Mouse (Mus musculus): ENCODE results near the gene D7Ertd443e. TPM values are rescaled to one million over a fixed set of nuclear protein-coding genes. Genes with fewer than 3 reads are reported as not detected.
A peak's percentile ranks its signal among the peaks of the same experiment; 100 is the strongest.

D7Ertd443e gene
- total and polyA plus RNA-seq, 2 experiments from 2014 or later = 0.30 to 0.57 TPM

DNA sequence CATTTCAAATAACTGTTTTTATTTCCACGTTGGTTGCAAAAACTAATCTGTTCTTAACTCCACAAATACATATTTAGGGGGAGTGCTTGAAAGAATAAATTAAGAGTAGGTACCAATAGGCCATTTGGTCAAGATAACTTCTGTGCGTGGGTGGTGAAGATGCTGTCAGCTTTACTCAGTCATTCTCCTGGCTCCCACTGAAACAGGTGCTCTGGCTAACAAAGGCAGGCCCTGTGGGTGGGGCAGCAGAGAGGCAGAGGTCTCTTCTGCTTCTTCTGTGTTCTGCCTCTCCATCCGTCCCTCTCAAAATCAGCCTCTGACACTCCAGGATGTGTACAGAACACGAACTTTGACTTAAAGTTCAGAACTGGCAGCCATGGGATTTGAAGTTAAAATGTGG, 119.7 kb downstream of the D7Ertd443e start:
- WGBS = 74% methylated on average over 4 of the region's 4 CpGs
- H3K9ac ChIP-seq (replicated peaks; ENCODE audit: low read depth, low read length) = no peak overlapping the region
- DNase-seq (ENCODE audit: low spot score) (no peak), ATAC-seq (ENCODE audit: insufficient read depth, low read depth) (no peak)
- H3K4me1 ChIP-seq (ENCODE audit: control insufficient read depth, insufficient read depth) = peaks cover 4% of the 10 kb centered on the region; the same call in 1 of the 2 replicates
- H3K4me3 ChIP-seq (ENCODE audit: low read depth, low read length) = no peak overlapping the region
- no peaks in the 10 kb centered on the region for H3K36me3 ChIP-seq (replicated peaks; ENCODE audit: control insufficient read depth, insufficient read depth, low read length)
- H3K4me2 ChIP-seq (ENCODE audit: low read depth, low read length) = no peak overlapping the region
- H3K27me3 ChIP-seq (ENCODE audit: control insufficient read depth, insufficient read depth, low read length) = no peaks in the 10 kb centered on the region
- TF ChIP-seq EP300 (IDR thresholded peaks at IDR 0.05; ENCODE audit: low read depth) = no peak
- TF ChIP-seq CTCF (IDR thresholded peaks at IDR 0.05; ENCODE audit: low read depth) = no peak
- no peak overlapping the region for H3K27ac ChIP-seq (ENCODE audit: low read depth)
- H3K9me3 ChIP-seq (replicated peaks; ENCODE audit: control insufficient read depth, low read length) = no peaks in the 10 kb centered on the region

DNA sequence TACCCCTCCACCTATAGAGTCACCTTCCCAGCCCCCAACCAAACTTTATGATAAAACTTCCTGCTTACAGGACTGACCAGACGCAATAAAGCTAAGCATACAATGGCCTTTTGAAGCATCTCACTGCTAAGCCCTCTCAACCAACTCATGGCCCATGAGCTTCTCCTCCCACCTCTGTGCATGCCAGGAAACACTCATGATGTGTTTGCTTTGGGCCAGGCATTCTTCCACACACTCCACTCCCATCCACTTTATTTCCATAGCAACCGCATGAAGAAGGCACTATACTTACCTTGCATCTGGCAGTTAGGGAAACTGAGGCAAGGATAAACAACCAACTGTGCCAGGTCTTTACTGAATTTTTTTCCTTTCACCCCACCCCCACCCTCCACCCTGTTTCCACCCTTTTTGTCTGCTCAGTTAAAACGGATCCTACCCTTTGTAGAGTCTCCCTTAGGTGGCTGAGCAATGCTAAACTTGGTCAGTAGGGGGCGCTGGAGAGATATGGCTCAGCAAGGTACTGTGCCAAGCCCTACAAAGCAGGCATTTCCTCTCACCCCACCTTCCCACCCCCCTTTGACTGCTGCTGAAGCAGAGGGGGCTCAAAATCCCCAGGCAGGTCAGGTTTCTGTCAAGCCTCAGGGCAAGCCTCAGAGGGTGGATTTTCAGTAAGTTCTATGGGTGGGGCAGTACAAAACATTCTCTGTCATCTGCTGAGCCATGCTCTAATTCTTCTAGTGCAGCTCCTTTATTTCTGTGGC, 122.1 kb downstream of the D7Ertd443e start:
- Histone ChIP-seq H3K4me2 (ENCODE audit: low read depth, low read length) (no peak overlapping the region), H3K27ac (ENCODE audit: low read depth) (no peak overlapping the region), H3K9me3 (replicated peaks; ENCODE audit: control insufficient read depth, low read length) (no peaks in the 10 kb centered on the region), H3K4me1 (ENCODE audit: control insufficient read depth, insufficient read depth) (peaks cover 4% of the 10 kb centered on the region; the same call in 1 of the 2 replicates), H3K27me3 (ENCODE audit: control insufficient read depth, insufficient read depth, low read length) (no peaks in the 10 kb centered on the region), H3K36me3 (replicated peaks; ENCODE audit: control insufficient read depth, insufficient read depth, low read length) (no peaks in the 10 kb centered on the region), H3K4me3 (ENCODE audit: low read depth, low read length) (no peak overlapping the region), H3K9ac (replicated peaks; ENCODE audit: low read depth, low read length) (no peak overlapping the region)
- ATAC-seq (ENCODE audit: insufficient read depth, low read depth) (peak; percentile 51; the same call in 1 of the 2 replicates), DNase-seq (ENCODE audit: low spot score) (peak; percentile 33)
- no peak for TF ChIP-seq EP300 (IDR thresholded peaks at IDR 0.05; ENCODE audit: low read depth)
- TF ChIP-seq CTCF (IDR thresholded peaks at IDR 0.05; ENCODE audit: low read depth) = peak; percentile 85
- 44% methylated on average over 4 of the region's 4 CpGs for WGBS

DNA sequence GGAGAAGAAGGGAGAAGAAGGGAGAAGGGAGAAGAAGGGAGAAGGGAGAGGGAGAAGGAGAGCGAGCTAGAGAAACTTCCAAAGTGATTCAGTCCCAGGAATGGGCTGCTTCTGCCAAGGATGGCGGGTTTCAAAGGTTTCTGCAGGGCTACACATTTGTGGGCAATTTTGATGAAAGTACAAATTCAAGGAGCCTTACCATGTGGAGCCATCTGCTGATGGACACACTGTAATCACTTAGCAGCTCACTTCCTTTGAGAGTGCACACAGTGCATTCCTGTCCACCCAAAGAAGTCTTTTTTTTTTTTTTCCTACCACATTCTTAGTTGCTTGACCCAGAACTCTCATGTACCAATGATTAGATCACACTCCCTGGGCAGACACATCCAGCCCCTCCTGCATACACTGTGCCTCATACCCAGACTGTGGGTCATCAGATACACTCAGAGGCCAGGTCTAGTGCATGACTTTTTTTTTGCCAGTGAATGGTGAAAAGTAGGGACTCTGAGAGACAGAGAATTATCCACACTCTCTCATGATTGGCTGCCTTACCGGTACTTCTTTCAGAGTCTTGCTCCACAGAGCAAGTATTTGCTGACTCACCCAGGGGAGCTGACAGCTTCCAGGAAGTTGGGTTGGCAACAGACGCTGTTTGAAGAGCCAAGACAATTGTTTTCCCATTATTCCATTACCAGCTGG, 124.3 kb downstream of the D7Ertd443e start:
- H3K4me1 ChIP-seq (ENCODE audit: control insufficient read depth, insufficient read depth) = peaks cover 4% of the 10 kb centered on the region; the same call in 1 of the 2 replicates
- H3K27me3 ChIP-seq (ENCODE audit: control insufficient read depth, insufficient read depth, low read length) = no peaks in the 10 kb centered on the region
- no peak overlapping the region for H3K4me3 ChIP-seq (ENCODE audit: low read depth, low read length)
- H3K36me3 ChIP-seq (replicated peaks; ENCODE audit: control insufficient read depth, insufficient read depth, low read length) = no peaks in the 10 kb centered on the region
- no peak overlapping the region for H3K9ac ChIP-seq (replicated peaks; ENCODE audit: low read depth, low read length)
- WGBS = 39% methylated on average over 4 of the region's 4 CpGs
- TF ChIP-seq EP300 (IDR thresholded peaks at IDR 0.05; ENCODE audit: low read depth) (no peak), CTCF (IDR thresholded peaks at IDR 0.05; ENCODE audit: low read depth) (no peak)
- H3K4me2 ChIP-seq (ENCODE audit: low read depth, low read length) = no peak overlapping the region
- ATAC-seq (ENCODE audit: insufficient read depth, low read depth) (peak; percentile 58), DNase-seq (ENCODE audit: low spot score) (peak; percentile 68)
- H3K27ac ChIP-seq (ENCODE audit: low read depth) = no peak overlapping the region
- H3K9me3 ChIP-seq (replicated peaks; ENCODE audit: control insufficient read depth, low read length) = no peaks in the 10 kb centered on the region

DNA sequence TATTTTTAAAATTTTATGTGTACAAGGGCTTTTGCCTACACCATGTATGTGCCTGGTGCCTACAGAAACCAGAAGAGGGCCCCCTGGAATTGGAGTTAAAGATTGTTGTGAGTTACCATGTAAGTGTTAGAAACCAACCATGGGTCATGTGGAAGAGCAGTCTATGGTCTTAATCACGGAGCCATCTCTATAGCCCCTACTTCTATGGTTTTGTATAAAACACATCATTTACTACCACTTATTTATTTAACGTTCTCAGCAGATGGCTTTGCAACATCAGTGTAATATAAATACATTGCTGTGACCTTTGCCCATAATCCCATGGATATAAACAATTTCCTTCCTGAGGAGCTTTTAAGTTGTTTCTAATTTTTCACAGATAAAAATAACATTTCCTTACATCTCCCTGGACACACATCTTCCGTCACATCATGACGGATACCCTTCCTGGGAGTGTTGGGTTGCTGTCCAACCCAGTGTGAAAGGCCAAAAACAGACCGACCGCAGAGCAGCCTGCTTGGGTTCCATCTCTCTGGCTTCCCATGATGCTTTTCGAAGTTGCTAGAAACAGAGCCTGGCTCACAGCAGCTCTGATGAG, 135.1 kb downstream of the D7Ertd443e start:
- 58% methylated on average over 7 of the region's 7 CpGs for WGBS
- Histone ChIP-seq H3K9me3 (replicated peaks; ENCODE audit: control insufficient read depth, low read length) (no peaks in the 10 kb centered on the region), H3K27me3 (ENCODE audit: control insufficient read depth, insufficient read depth, low read length) (no peaks in the 10 kb centered on the region), H3K4me3 (ENCODE audit: low read depth, low read length) (no peak overlapping the region), H3K27ac (ENCODE audit: low read depth) (no peak overlapping the region), H3K36me3 (replicated peaks; ENCODE audit: control insufficient read depth, insufficient read depth, low read length) (no peaks in the 10 kb centered on the region), H3K4me1 (ENCODE audit: control insufficient read depth, insufficient read depth) (no peaks in the 10 kb centered on the region), H3K4me2 (ENCODE audit: low read depth, low read length) (no peak overlapping the region), H3K9ac (replicated peaks; ENCODE audit: low read depth, low read length) (no peak overlapping the region)
- TF ChIP-seq EP300 (IDR thresholded peaks at IDR 0.05; ENCODE audit: low read depth) (no peak), CTCF (IDR thresholded peaks at IDR 0.05; ENCODE audit: low read depth) (no peak)
- no peak for ATAC-seq (ENCODE audit: insufficient read depth, low read depth)
- no peak for DNase-seq (ENCODE audit: low spot score)

DNA sequence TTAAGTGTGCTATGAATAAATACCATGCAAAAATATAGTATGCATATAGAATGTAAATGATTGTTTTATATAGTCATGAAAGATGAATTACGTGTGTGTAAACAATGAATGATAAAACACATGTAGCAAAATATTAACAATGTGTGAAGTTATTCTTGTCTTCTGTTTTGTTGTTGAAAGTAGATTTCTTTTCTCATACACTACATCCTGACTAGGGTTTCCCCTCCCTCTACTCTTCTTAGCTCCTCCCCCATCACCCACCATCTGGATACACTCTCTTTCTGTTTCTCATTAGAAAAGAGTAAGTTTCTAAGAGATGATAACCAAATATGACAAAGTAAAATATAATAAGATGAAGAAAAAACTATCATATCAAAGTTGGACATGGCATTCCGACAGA, 137.4 kb downstream of the D7Ertd443e start:
- ATAC-seq (ENCODE audit: insufficient read depth, low read depth) = no peak
- H3K4me2 ChIP-seq (ENCODE audit: low read depth, low read length) = no peak overlapping the region
- no peaks in the 10 kb centered on the region for H3K4me1 ChIP-seq (ENCODE audit: control insufficient read depth, insufficient read depth)

More for the DNA sequence above, 137.4 kb downstream of the D7Ertd443e start:
- Histone ChIP-seq H3K9ac (replicated peaks; ENCODE audit: low read depth, low read length) (no peak overlapping the region), H3K9me3 (replicated peaks; ENCODE audit: control insufficient read depth, low read length) (no peaks in the 10 kb centered on the region), H3K27ac (ENCODE audit: low read depth) (no peak overlapping the region), H3K4me3 (ENCODE audit: low read depth, low read length) (no peak overlapping the region), H3K36me3 (replicated peaks; ENCODE audit: control insufficient read depth, insufficient read depth, low read length) (no peaks in the 10 kb centered on the region), H3K27me3 (ENCODE audit: control insufficient read depth, insufficient read depth, low read length) (no peaks in the 10 kb centered on the region)
- DNase-seq (ENCODE audit: low spot score) = no peak
- TF ChIP-seq CTCF (IDR thresholded peaks at IDR 0.05; ENCODE audit: low read depth) (no peak), EP300 (IDR thresholded peaks at IDR 0.05; ENCODE audit: low read depth) (no peak)
- WGBS = 87% methylated on average over 2 of the region's 2 CpGs

Data from heart, postnatal 0 days (tissue).